Mouse (Mus musculus): Measurements from ENCODE around the gene Grm4.

GRCm38 (mm10) chr17:27392918-27393317 lies 128.3 kb downstream of the Grm4 start:
- TF ChIP-seq POLR2A (IDR thresholded peaks at IDR 0.05; ENCODE audit: low read depth, low read length): no peak
- TF ChIP-seq CTCF (conservative IDR thresholded peaks at IDR 0.05 in 1 of 2, IDR thresholded peaks at IDR 0.05 in 1 of 2; ENCODE audit: low read depth in 2 of 2, low read length in 2 of 2): no peak
- TF ChIP-seq CHD2 (IDR thresholded peaks at IDR 0.05; ENCODE audit: low read length): no peak
- no peak for TF ChIP-seq USF1 (IDR thresholded peaks at IDR 0.05; ENCODE audit: low read depth, low read length)

Measured in CH12.LX (cell line).